Mouse (Mus musculus) liver, postnatal 0 days (tissue): ENCODE results near the gene Mark1.

Source experiments
- CTCF ChIP-seq: sonication (generic); IDR thresholded peaks from 2 replicates; pipeline ENCODE4 v1.5.1; 2016; ENCODE audit warnings: antibody characterized with exemption, low read depth
- EP300 ChIP-seq: IDR thresholded peaks from 2 replicates; pipeline ENCODE4 v1.6.1; 2016; ENCODE audit warnings: antibody characterized with exemption, low read depth, mild to moderate bottlenecking

- TF ChIP-seq EP300 (no peak), CTCF (no peak)
Observed at GRCm38 (mm10) chr1:184999780-185000599, 620 bp upstream of the Mark1 start.
